Mouse (Mus musculus): ENCODE data around the gene Slc23a2. TPM values are rescaled to one million over a fixed set of nuclear protein-coding genes. Genes with fewer than 3 reads are reported as not detected.

Slc23a2 gene
- total RNA-seq, 2 experiments from 2014 or later, result 150 to 153 TPM

DNA sequence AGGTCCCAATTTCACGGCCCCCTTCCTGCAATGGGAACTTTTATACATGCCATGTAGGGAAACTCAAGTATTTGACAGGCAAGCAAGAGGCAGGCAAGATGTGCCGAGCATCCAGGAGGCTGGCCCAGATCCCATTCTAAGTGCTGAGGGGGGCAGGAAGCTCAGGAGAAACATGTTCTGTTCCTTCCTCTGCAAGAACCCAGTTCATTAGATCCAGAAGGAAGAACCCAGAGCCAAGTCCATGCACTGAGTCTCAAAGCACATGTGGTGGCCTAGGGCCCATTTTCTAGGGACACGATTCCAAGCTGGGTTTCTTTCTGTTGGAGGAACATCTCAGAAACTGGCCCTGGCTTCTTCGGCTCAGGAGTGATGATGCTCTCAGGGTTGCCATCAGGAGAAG lies 139.5 kb downstream of the Slc23a2 start:
- no peak for DNase-seq (ENCODE audit: low spot score in 2 of 2)
- intact Hi-C loops (cut with DNase I), result no loop called here

DNA sequence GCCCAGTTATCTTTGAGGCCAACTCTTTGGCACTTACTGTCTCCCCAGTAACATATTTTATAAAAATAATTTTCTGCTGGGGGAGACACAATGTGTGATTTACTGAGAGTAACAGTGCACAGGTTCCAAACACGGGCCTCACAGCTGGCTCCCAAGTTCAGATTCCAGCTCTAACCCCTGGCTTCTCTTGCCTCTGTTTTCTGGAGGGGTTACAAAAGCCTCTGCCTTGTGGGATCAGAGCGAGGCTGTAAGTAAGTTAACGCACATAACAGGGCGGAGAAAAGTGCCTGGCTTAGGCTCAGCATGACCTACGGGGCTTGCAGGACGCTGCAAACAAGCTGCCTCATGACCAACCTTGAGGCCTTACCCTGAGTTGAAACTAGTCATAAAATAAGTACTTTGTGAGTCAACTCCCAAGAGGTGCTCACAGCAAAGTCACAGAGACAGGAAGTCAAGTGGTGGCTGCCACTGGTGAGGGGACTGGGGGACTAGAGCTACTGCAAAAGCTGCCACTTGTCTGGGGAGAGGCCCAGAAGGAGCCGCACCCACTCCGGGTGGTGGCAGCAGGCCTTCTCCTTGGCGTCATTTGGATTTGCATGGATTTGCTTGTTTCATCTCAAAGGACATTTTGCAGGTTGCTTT lies 140.3 kb downstream of the Slc23a2 start:
- no peak for DNase-seq (ENCODE audit: low spot score in 2 of 2)
- intact Hi-C loops (cut with DNase I), result no loop called here

DNA sequence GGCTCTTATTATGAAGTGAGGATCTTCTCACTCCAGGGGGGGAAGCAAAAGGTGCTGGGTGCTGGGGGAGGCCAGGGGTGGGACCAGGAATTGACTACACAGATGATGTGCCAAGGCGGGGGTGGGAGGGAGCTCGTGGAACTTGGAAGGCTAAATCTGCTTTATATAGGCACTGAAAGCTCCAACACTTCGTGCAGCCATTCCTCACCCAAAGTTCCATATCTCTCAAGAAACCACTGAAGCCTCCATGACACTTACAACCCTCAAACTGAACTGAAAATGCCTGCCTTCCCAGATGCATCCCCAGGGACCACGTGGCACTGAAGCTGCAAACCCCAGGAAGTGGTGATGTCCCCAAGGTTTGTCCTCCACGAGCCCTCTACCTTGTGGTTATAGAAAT lies 141.0 kb downstream of the Slc23a2 start:
- DNase-seq (ENCODE audit: low spot score in 2 of 2), result no peak
- intact Hi-C loops (cut with DNase I), result no loop called here

Other genes with a start within 250 kb of the Slc23a2 start
- 100 to 1,000 TPM; 729 to 811 TPM for gene Prnp, start 235.2 kb downstream of the Slc23a2 start, total RNA-seq (2021)
- under 1 TPM in 1 of 2 experiments, not detected in 1; 0.35 TPM for gene Prn, start 235.2 kb downstream of the Slc23a2 start, total RNA-seq (2021)
- under 1 TPM in 1 of 2 experiments, not detected in 1; 0.20 TPM for gene Prnd, start 194.2 kb downstream of the Slc23a2 start, total RNA-seq (2021)
- 10 to 100 TPM; 38.3 to 41.0 TPM for gene Rassf2, start 114.8 kb downstream of the Slc23a2 start, total RNA-seq (2021)
- 10 to 100 TPM; 29.5 to 34.9 TPM for gene Tmem230, start 102.7 kb upstream of the Slc23a2 start, total RNA-seq (2021)
- gene Pcna, start 108.2 kb upstream of the Slc23a2 start, total RNA-seq (2021), result 10 to 100 TPM; 41.0 to 49.3 TPM
- 100 to 1,000 TPM; 245 to 264 TPM for gene Cds2, start 118.0 kb upstream of the Slc23a2 start, total RNA-seq (2021)
- gene Prokr2, start 240.3 kb upstream of the Slc23a2 start, total RNA-seq (2021), result 1 to 10 TPM; 1.0 to 4.5 TPM